Mouse (Mus musculus): ENCODE results near the gene Cyp2c23.

Cyp2c23 gene

DNA sequence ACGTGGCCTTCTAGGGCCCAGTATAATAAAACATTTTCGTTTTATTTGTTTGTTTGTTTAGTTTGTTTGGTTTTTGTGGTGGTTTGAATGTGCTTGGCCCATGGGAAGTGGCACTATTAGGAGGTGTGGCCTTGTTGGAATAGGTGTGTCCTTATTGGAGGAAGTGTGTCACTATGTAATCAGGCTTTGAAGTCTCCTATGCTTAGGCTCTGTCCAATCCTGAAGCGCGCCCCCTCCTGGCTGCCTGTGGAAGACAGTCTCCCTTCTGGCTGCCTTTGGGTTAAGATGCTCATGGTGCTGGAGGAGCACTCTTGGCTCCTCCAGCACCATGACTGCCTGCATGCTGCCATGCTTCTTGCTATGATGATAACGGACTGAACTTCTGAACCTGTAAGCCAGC lies 5.9 kb downstream of the Cyp2c23 start:
- DNase-seq = no peak

DNA sequence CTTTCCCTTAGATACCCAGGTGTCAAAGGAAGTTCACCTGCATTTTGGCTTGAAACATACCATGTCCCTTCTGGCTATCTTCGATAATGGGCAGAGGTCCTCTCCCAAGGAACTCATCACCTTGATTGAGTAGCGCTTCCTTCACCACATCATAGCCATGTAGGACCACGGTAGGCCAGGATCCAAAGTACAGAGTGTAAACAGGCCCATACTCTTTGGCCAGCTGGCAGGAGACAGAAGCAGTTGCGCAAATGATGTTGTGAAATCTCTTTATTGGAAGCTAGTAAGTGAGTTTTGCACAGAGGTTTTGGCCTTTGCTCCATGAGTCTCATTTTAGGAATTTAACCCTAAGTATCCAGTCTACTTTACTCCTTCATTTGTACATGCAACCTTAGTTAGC lies 7.5 kb downstream of the Cyp2c23 start:
- DNase-seq = peak; percentile 74 to 91

DNA sequence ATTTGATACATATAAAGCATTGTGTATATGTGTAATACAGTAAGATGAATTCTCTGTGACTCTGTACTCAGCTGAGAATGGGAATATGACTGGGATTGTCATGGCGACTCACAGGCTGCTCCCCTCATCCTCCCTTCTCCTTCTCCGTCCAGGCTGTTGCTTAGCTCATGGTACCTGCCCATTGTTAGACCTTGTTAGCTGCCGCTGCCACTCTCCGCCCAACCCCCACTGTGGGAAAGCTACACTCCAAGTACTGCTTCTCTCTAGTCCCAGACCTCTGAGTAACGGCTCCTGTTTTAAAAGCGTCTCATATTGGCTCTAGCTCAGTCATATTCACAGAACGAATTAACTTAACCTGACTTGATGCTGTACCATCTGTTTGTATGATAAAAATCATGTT lies 9.3 kb downstream of the Cyp2c23 start:
- DNase-seq = no peak

DNA sequence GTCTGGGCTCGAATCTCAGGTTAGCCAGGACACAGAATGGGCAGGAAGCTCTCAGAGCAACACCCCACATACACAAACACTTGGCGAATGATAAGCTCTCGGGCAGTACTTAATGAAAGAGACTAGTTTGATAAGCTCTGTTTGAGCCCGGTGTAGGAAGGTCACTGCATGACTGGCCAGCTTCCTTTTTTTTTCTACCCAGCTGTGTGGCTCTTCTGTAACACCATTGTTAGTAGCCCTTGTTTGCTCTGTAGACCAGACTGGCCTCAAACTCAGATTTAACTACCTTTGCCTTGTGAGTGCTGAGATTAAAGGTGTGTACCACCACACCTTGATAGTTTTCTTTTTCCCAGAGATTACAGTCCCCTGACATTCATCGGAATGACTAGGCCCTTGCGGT lies 15.1 kb downstream of the Cyp2c23 start:
- DNase-seq = no peak

DNA sequence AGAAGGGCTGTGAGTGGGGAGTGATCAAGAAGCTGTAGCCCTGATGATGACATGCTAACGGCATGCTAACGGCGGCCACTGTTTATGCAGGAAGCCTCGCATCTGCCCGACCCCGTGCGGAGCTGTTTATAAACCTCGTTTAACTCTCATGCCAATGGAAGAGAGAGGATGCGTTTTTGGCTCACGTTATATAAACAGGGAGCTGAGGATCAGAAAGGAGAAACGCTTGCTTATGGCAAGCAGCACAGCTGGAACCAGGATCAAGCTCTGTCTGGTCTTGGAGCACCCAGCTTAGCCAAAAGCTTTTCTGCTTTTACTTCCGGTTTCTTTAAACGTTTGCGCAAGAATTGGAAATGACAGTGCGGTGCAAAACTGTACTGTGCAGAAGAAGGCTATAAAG lies 20.2 kb downstream of the Cyp2c23 start:
- DNase-seq = no peak

DNA sequence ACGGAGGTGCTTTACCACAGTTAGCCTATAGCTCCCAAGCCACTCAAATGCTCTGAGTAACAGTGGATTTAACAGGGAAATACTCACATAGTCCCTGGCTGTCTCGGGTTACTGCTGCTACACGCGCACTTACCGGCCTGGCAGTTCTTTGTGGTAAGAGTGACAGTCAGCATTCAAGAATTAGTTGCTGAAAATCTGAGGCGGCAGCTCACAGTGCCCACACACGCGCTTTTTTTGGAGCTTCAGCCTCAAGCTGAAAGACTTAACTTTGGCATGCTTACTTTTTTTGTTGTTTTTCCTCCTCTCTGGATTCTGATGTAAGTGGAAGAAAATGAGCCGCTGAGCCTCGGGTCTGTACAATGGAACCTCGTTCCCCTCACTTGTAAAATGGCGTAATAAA lies 21.8 kb downstream of the Cyp2c23 start:
- no peak for DNase-seq

DNA sequence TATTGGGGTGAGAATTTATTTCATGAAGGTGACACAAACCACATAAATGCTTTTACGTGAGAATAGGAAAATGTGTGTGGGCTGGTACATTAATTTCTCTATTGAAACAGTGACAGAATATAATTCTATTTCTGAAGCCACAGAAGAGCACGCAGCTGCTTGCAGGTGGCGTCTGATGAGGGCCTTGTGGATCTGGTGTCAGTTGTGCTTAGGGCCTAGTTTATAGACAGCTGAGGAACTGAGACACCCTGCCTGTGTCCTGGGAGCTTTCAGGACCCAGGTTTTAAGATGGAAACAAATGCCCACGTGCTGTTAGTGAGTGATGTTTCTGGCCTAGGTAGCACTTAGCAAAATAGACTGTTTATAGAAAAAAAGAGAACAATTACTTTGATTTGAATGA lies 24.0 kb downstream of the Cyp2c23 start:
- DNase-seq = no peak

DNA sequence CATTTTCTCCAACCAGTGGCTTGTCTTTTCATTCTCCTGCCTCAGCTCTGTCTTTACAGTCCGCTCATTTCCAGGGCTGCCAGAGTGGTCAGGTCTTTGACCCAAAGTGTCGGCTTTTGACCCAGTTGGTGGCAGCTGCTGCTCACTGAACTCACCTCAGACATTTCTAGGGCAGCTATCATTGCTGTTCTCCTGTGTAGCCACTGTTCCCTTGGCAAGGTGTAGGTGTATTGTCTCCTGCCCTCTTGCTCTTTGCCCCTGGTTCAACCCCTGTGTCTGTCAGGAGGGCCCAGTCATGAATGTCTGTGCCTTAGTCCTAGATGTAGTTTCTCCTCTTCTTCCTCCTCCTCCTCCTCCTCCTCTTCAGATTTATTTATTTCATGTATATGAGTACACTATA lies 24.7 kb downstream of the Cyp2c23 start:
- peak in 1 of 2 experiments; percentile 4 for DNase-seq

DNA sequence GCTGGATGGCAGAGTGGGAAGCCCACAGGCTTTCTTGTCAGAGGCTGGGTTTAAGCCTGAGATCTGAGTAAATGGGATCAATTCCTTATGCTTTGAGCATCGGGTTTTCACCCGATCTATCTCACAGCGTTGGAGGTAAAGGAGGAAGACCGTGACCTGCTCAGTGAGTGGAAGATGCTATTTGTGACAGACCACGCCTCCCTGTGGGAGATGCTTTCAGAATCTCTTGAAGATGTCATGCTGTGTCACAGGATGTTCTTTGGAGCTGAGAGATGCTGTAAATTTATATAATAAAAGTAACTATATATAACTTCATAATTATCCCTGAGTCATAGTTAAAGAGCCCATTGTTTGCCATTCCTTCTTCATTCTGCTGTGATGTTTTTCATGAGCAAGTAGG lies 28.3 kb downstream of the Cyp2c23 start:
- DNase-seq = no peak

DNA sequence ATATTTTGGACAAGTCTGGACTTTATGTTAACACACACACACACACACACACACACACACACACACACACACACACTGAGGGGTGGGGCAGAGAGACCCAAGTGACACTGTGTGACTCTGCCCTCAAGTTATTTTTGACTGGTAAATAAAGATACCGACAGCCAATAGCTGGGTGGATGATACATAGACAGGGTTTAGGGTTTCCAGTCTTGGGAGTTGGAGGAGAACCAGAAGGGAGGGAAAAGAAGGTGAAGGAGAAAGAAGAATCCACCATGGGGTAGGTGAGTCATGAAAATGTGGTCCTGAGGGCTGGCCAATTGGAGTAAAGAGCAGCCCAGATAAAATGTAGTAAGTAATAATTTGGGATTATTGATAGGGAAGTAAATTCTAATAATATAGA lies 28.9 kb downstream of the Cyp2c23 start:
- DNase-seq = no peak

DNA sequence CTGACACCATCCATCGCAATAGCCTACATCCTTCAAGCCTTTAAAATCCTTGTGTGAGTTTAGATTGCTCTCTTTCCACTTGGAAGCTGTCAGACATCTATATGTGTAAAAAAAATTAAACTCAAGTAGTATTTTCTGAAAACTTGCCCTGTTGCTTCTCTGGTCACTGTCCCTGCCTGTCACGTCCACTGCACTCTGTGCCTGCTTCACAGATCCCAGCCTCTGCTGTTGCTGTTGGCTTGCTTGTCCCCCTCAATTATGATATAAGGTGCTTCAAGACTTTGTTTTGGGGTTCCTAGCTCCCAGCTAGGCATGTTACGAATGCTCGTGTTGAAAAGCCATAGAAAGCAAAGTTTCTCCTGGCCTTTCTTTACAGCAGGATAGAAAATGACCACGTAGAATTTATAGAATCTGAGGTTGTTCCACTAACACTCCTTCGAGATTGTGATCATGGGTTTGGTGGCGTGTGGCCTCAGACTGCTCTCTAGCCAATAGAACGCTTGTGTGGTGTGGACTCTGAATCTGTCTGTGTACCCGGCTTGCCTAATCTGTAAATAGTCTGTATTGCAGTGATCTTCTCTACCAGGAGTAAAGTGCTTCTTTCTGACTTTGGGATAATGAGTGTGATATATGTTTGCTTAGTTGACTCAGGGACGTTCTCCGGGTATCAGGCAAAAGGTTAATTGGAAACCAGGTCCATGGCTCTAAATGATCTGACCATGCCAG lies 30.0 kb downstream of the Cyp2c23 start:
- no peak for DNase-seq

DNA sequence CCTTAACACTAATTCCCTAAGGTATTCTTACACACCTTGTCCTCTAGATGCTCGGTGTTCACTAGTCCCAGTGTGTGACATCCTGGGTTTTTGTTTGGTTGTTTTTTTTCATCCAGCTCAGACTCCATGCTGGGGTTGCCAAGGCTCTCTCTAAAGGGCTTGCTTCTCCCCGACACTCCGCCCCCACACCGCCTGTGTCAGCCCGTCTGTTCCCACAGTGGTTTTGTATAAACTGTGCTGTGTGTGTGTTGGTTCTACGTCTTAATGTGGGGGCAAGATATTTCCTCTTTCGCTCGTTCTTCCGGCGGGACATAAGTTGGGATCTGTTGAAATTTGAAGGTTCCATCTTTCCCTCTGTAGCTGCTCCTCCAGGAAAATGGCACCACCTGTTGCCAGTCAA lies 30.9 kb downstream of the Cyp2c23 start:
- no peak for DNase-seq

DNA sequence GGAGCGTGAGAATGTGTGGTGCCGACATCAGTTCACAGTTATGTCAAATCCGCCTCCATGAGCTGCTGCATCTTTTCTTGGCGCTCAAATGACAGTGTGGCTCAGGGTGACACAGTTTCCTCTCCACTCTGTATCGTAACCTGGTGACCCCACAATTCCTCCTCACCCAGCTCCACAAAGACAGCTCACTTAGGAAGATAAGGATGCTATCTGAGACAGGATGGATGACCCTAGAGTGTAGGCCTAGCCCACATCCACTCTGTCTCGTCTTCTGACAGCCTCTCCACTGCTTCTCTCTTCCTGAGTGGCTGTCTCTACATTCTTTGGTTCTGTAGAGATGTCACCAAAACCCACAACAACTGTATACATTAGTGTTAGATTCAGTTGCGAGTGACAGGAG lies 33.6 kb downstream of the Cyp2c23 start:
- DNase-seq = no peak

DNA sequence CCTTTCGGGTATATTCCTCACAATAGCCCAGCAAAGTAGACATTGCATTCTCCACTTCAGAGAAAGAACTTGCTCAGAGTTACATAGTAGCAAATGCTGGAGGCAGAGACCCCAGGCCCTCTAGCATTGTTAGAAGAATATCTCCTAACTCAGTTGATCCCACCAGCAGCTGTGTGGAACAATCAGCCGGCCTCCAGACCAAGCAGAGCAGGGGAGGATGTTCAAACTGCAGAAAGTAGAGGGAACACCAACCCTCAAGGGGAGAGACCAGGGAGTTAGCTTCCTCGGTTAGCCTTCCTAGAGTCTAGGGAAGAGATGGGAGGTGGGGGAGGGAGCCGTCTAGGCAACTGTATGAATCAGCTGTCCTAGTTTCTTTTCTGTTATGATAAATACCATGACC lies 36.5 kb downstream of the Cyp2c23 start:
- DNase-seq = no peak

DNA sequence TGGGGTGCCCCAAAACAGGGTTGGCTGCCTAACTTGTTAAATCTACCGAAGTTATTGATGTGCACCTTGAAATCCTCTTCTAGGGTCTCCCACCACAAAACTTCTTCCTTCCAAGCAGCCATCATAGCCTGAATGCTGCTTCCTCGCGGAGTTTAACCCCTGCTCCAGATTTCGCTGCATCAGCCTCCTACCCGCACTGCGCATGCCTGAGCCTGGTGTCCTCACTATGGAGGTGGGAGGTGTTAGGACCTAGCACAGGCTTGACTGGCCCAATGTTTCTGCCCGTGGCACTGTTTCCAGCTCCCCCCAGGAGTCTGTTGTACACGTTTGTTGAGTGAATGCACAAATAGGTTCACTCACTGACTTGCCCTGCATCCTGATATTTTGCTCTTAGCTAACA lies 38.6 kb downstream of the Cyp2c23 start:
- DNase-seq = no peak

DNA sequence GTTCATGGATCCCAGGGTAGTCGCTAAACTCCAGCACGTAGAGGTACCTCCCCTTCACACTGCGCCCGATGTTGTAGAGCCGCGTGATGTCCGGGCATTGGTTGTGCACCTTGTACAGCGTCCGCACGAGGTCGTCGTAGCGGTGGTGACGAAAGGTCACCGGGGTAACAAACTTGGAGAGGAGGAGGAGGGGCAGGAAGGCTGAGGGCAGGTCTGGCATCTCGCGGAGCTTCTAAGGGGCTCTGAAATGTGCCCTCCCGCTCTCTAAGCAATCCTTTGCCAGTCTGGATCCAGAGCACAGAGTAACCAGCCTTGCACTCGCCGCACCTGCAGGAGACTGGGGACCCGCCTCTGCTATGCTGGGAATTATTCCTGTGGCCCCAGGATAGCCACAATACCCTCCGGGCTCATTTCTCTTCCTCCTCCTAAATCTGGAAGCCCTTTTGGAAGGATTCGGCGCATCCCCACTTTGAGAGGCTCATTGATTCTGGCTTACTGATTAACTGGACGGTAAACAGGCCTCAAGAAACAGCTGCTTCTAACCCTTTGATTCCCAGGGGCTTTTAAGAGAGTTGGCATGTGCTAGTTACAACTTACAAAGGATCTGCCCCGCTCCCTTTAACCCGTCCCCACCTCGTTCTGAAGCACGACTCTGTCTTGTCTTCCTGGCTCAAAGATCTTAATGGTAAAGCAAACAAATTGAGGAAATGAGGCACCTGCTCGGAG lies 42.8 kb downstream of the Cyp2c23 start, which contains the start of gene Cpn1:
Gene Cpn1, minus strand, starts transcription at position 488 of the 726 bp plus-strand sequence.
- DNase-seq = peak; percentile 72 to 76

DNA sequence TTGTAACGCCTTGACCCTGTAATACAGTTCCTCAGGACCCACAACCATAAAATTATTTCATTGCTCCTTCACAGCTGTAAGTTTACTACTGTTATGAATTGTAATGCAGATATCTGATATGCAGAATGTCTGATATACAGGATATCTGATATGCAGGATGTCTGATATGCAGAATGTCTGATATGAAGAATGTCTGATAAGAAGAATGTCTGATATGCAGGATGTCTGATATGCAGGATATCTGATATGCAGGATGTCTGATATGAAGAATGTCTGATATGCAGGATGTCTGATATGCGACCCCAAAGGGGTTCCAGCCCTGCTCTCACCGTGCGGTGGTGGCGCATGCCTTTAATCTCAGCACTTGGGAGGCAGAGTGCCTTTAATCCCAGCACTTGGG lies 47.0 kb downstream of the Cyp2c23 start:
- DNase-seq = no peak

DNA sequence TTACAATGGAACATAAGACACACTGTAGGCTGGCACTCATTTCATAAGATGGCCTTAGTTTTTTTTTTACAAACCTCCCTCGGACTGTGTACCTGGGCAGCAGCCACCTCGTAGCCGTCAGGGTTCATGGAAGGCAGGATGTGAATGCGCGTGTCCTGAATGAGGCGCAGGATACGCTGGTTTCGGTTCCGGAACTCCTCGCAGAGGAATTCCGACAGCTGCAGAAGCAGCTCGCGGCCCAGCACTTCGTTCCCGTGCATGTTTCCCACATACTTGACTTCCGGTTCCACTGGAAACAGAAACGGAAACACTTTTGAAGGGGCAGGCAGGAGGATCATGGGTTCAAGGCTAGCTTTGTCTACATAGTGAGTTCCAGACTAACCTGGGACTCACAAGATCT lies 48.3 kb downstream of the Cyp2c23 start:
- no peak for DNase-seq

DNA sequence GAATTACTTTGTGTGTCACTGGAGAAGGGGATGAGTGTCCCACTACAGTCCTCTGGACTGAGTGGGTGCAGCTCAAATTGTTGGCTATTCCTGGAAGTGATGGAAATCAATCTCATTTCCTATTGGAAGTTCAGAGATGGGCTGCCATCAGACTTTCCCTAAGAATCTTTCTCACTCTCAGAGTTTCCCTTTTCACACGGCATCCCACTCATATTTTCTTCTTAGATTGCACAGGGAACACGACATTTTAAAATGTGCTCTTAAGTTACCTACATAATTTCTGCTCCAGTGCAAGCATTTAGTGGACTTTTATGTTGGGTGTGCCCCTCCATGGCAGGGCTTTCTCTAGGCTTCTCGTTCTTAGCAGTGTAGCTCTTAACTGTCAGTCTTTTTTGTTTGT lies 51.2 kb downstream of the Cyp2c23 start:
- no peak for DNase-seq

DNA sequence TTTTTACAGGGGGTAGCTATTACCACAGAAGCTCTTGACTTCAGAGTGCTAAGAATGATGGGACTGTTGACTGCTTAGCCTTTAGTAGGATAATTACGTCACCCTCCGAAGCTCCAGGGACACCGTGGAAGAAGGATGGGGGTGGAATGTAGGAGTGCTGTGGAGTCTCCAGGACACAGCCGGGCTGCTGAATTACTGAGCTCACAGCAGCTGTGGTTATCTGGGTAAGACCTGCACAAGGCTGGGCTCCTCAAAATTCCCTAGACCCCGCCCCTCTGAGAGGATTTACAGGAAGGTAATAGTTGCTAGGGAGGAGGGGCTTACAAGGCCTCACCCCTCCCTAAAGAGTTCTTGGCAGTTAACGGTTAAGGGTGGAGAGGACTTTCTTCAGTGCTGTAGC lies 52.3 kb downstream of the Cyp2c23 start:
- DNase-seq = no peak

DNA sequence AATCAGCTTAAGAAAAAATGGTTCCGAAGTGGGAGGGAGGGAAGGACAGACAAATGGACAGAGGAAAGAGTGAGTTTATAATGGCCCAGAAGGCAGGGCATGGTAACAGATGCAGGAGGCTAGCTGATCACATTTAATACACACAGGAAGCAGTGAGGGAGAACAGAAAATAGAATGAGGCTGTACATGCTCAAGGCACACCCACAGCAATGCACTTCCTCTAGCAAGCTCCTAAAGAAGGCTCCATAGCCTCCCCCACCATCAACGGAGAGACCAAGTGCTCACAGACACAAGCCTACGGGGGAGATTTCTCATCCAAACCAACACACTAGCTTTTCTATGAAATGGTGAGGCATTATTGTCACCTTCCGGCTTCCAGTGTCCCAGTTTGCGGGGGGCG lies 54.8 kb downstream of the Cyp2c23 start:
- no peak for DNase-seq

DNA sequence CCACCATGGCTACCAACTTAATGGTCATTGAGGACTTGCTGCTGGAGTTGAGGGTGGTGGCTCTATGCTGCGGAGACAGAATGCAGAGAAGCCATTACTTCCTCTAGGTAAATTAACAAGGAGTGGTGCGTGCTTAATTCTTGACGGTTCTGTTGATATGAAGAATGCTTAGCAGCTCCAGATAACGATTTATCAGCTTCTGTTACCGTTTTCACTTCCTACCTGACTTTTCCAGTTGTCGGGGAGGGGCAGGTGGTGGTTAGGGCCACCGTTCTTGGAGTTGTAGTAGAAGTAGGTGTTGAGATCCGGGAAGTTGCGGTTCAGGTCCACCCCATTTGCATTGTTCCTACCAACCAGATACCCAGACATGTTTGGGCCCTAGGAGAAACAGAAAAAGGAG lies 55.3 kb downstream of the Cyp2c23 start:
- DNase-seq = no peak

DNA sequence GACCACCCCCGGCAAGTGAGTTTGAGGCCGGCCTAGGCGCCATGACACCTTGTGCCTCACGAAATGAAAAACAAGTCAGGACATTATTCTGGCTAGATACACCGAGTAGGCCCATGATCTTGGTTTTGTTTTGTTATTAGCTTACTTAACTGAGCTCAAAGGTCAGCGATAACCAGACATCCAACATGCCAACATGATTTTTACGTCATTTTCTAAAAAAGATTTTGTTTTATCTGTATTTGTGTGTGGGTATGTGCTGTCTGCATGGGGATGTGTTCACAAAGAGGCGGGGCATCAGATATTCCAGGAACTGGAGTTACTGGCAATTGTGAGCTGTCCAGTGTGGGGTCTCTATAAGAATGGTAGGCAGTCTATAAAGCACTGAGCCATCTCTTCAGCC lies 56.9 kb downstream of the Cyp2c23 start:
- no peak for DNase-seq

DNA sequence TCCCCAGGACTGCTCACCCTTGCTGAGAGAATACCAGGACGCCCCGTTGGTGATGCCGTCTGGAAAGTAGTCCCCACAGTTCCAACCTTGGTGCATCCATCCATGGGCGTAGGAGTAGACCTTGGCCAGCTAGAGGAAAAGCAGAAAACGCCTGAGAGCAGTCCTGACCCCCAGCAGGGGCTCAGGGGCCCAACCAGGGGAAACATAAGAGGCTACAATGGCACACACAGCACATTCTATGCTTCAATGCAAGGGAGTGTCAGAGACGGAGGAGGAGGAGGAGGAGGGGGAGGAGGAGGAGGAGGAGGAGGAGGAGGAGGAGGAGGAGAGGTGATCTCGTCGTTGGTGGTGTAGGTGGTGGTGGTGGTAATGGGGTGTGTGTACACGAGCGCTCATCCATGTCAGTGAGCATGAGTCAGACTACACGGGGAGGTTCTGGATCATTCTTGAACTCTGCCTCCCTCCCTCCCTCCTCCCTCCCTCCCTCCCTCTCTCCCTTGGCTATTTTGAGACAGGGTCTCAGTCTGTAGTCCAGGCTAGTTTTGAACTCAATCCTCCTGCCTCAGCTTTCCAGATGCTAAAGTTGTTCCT lies 60.5 kb downstream of the Cyp2c23 start:
- DNase-seq = no peak

Data from kidney, adult 8-10 months (tissue).